Mouse (Mus musculus): ENCODE measurements around the gene Sacs.

- TF ChIP-seq CTCF (conservative IDR thresholded peaks at IDR 0.05; ENCODE audit: low read length) (no peak), NANOG (IDR thresholded peaks at IDR 0.05; ENCODE audit: borderline replicate concordance, low read length) (no peak)
Observed at GRCm38 (mm10) chr14:61137410-61137809, 847 bp upstream of the Sacs start.
